Mouse (Mus musculus) lung, postnatal 10 days (tissue): ENCODE measurements at regions not wholly inside any gene's neighbourhood (a gene's known extent, or its start where the extent isn't known, plus 50 kb on each side); places are given as distances from the start of the nearest gene placed in this dataset.
"Not testable (repeated sequence)": the region's sequence is repeated elsewhere in the genome, so short reads cannot be mapped to it uniquely, and the experiment has no call there.

Experiments
- DNase-seq: peaks from one replicate; pipeline ENCODE4 v3.0.0; 2021

DNA sequence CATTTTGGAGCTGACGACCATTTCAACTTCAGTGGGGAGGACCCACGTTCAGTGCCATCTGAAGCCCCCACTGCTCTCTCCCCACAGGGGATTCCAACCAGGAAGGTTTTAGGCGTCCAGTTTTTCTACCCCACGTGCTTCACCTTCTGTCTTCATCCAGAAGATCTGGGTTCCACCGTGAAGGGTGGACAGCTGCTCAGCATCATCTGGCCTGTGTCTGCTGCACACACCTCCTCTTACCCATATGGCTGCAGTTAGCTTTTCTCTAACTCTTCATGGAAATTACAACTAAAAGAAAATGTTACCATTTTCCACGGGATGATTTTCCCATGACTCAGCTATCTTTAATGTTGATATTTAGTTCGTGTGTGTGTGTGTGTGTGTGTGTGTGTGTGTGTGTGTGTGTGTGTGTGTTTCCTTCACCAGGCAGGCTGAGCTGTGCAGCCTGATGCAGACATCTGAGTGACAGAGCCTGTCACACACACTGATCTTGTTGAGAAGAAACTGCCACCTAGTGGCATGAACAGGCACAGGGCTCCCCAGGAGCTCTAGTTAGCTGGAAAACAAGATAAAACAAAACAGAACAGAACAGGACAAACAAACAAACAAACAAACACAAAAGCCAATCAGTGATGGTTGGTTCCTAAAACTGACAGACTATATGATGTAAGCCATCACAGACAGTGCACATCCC is 107.5 kb upstream of the Rasgrp1 start:
- peak; percentile 49 for DNase-seq

DNA sequence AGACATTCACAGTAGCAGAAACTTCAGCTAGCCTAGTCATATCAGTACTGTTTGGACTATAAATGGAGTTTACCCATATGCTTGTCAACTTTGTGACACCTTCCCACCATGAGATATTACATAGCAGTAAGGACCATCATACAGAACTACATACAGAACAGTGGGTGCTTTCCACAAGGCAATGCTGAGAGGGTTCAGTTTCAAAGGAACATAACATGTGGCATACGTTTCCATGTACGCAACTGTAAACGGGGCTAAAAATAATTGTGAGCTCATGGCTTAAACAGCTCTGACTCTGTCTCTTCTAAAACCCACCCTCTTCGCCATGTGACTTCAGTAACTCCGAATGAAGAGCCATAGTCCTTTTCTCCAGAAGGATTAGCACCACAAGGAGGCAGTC is 109.0 kb upstream of the Rasgrp1 start:
- DNase-seq: peak; percentile 18

DNA sequence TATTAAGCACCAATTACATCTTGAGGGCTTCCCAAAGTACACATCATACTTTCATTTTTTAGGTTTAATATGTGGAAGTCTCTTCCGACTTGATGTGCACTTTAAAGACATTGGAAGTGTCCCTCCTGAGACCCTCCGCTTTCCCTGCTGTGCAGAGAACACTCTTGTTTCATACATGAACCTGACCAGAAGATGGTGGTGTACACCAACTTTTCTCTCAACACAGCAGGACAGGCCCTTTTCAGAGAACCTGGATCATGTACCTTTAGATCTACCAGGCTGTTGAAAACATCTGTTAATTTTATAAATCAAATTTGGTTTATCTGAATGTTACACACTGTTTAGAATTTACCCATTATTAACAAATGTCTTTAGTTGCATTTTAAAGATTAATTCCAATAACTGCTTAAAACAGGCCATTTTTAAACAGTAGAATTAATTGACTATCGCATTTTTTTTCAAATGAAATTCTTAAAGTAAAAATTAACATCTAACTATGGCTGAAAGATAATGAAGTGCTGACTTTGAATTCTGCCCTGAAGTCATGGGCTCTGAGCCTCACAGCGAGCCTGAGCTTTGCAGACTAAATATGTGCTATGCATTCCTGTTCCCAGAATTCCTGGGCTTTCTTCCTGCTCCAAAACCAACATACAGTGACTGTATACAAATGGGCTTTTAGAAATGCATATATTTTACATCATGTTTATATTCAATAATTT is 112.4 kb upstream of the Rasgrp1 start:
- DNase-seq: no peak

DNA sequence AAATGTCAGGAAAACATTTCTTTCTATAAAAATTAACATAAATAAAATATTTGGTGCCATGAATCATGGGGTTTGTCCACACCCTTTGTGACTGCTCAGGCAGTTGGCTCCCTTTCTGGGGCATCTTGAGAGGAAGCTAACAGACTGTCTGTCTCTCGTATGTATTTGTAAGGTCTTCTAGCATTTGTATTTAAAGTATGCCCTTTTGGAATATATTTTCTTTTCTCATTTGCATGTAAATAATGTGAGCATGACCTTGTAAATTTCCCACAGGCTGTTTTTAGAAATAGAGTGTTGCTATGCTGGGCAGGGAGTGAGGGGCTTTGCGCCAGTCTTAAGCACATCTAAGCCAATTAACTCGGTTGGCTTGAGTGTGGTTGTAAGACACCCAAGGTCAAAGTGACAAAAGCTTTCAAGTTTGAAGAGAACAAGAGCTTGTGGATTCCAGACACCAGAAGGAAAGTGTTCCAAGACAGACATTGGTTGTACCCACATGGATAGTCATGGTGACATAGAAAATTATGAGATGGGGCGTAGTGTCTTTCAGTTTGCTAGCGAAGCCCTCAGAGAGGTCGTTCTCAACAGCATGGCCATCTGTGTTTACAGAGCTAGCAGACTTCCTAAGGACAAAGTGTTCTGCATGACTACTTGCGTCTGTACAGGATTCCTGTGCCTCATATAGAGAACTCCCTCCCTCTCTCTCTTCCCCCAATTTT is 113.1 kb upstream of the Rasgrp1 start:
- no peak for DNase-seq

DNA sequence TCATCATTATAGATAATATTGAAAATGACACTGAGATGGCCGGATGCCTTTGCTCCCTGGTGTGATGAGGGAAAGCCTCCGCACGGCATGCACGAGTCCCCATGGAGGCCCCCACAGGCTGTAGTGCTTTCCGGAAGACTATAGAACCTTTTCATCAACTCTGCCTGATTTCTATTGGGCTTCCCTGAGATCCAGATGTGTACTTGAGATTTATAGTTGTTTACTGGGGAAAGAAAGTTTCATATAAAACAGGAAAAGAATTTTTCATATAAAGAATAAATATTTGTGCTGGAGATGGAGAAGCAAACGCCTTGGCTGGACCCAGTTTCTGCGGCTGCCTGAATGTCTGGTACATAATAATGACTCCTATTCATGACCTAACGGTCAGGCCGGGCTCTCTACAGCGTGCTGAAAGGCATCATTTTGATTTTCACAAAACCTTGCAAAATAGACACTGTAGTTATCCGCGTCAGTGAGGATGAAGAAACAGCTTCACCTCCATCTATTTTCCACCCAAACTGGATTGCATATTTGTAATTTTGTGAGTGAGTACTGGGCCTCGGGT is 113.7 kb upstream of the Rasgrp1 start:
- no peak for DNase-seq

DNA sequence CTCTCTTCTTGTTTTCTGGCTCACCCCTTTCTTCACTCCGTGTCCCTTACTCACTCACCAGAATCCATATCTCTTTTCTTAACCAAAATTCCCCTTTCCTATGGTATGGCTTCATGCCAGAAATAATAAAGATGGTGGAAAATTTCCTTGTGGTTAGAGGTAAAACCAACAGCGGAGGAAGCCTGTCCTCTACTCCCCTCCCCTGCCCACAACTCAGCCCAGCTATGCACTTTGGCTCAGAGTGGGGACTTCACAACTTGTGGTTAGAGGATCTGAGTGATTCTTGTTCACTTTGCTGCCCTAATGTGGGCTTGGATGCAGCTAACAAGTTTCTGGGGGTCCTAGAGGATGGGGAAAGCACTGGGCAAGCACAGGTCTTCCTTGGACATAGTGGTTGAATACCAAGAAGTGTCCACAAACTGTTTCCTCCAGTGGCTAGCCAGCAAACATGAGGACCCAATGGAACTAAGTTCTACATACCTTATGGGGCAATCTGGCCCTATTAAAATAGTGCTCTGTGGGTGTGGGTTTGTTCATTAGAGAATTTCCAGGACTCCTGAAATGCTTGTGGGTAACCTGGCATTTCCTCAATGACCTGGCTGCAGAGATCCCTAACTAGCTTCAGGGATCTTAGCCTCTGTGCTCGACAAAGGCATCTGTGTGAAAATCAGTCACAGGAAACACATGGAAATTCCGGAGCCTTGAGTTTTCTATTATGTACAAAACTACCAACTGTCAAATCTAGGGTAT is 118.9 kb upstream of the Rasgrp1 start:
- DNase-seq: no peak

DNA sequence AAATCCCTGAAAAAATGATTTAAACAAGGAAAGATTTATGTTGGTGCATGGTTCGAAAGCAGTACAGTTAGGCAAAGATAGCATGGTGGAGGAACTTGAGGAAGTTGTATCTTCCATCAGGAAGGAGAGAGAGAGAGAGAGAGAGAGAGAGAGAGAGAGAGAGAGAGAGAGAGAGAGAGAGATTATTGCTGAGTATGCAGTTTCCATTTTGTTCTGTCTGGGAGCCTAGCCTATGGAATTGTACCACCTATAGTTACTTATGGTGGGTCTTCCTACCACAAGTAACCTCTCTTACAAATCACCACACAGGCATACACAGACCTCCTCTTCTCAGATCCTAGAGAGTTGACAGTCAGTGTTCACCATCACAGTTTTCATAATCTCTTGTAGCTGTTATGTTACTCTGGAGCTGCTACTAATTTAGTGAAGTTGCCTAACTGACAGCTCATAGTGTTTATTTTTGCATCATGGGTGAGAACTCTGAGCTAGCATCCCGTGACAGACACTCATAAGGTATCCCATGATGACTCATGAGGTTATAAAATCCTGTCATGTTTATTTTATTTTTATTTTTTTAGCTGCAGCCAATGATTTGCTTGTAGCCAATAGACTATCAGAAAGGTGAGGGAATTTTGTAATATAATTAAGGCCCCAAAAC is 132.2 kb upstream of the Rasgrp1 start:
- no peak for DNase-seq

DNA sequence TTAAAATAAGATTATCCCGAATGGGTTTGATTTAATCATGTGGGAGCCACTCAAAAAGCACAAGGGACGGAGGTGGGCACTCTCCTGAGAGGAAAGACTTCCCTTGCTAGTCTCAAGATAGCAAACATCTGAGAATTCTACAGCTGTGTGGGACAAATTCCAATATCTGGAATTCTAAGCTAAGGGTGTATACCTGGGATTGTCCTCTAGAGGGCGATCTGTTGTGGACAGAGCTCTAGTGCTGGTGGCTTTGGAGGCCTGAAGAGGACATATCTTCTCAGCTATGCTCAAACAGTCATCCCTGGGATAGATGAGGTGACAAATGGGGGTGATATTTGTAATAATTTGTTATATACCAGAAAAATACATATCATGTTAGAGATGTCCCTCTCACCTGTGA is 132.8 kb upstream of the Rasgrp1 start:
- DNase-seq: peak; percentile 34

DNA sequence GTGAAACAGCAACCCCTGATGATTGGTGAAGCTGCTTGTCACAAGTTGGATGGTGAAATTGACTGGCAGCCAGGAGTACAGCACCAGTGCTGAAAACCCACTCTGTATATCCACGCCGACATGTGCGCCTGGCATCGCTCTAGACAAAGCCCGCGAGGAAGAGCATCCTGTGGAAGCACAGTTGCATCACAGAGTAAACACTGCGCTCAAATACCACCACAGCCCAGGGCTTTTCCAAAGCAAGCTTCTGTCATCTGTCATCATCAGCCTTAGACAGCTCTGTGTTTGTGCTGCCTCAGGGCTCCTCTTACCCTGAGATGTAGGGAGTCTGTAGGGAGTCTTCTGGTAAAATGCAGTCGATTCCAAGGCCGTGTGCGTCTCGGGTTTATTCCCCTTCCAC is 134.7 kb upstream of the Rasgrp1 start:
- DNase-seq: not testable (repeated sequence)

DNA sequence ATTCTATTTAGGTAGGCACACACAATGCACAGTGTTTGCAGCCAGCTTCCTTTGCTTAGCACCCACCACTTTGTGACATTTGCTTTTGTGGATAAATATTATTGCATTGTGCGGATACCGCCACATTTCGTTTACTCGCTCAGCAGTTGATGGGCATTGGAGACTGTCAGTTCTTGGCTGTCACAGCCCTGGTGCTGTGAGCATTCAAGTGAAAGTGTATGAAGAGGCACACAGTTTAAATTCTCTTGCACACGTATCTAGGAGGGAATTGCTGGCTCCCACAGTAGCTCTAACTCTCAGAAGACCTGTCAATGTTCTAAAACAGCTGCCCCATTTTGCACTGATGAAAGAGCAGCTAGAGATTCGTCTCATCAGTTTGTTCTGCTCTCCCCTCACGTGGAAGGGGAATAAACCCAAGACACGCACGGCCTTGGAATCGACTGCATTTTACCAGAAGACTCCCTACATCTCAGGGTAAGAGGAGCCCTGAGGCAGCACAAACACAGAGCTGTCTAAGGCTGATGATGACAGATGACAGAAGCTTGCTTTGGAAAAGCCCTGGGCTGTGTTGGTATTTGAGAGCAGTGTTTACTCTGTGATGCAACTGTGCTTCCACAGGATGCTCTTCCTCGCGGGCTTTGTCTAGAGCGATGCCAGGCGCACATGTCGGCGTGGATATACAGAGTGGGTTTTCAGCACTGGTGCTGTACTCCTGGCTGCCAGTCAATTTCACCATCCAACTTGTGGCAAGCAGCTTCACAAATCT is 136.6 kb upstream of the Rasgrp1 start:
- DNase-seq: not testable (repeated sequence)

DNA sequence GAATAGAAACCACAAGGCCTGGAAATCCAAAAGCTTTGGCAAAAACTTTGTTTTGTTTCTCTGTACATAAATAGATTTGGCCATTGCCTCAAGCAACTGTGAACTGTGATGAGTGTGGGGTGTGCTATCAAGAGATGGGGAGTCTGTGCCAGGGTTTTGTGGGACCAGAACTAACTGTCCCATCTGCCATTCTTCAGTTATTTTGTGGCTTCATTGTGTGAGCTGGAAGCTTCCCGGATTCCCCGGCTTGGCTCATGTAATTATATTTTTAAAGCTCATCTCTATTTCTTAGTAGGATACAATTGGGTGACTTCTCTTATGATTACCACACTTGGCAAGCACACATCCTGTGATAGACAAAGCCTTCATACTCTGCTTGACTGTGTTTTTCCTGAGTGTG is 143.6 kb upstream of the Rasgrp1 start:
- peak; percentile 43 for DNase-seq

DNA sequence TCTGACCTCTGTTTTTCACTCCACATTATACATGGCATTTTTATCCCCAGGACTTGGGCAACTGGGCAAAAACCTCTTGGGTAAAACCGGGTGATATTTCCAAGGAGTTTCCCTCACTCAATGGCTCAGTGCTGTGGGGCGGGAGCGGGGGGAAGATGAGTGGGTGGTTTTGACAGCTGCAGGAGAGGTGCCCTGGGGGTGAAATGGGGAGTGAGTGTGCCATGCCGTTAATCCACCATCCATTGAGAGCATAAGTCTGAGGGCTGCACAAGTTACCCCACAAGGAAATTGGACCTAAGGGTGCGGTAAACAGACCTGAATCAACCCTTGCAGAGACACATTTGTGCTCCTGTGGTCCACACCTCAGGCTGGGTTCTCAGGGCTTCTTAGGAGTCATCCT is 155.8 kb upstream of the Rasgrp1 start:
- DNase-seq: no peak

DNA sequence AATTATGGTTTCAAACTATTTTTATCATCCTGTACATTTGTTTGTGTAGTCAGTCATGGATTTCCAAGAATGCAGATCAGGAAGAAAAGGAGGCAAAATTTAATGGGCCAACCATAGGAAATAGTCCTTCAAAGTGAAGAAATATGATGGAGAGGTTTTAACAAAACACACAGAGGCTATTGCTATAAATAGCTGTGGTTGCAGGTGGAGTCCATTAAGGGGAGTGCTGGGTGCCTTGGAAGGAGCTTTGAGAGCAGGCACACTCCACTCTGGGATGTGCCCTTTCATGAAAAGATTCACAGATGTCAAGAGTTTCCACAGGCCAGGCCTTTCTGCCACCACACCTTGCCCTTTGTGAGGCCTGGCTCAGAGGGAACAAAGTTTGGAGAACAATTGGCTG is 159.8 kb upstream of the Rasgrp1 start:
- no peak for DNase-seq

DNA sequence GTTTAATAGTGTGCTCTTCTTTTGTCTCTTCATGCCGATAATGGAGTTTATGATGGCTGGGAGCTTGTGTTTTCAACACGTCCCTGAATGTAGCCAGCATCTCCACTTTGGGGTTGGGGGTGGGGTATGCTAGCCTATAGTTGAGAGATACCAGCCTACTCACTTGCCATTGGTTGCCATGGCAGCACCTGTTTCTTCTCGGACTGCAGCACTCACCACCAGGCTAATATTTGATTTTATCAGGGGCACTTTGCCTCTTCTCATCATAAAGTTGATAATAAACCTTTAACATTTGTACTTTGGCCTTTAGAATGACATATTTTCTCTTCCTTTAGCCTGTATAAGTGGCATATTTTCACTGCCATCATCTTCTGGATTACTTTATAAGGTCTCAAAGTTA is 168.9 kb upstream of the Rasgrp1 start:
- no peak for DNase-seq

DNA sequence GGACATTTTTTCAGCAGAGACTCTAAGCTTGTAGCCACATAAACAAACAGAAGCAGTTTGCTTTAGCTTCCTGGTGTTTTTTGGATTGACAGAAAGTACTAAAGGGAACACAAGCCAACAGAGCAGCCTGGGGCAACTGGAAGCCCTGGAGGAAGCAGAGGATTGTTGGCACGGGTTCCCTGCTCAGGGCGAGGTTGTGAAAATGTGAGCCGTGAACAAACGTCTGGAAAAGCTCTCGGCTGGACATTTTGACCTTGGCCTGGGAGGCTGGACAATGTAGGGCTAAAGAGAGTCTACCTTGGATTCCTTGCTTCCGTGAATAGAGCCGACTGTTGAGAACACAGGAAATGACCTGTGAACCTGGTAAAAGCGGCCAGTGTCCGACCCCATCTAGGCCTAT is 169.8 kb upstream of the Rasgrp1 start:
- DNase-seq: peak; percentile 55

DNA sequence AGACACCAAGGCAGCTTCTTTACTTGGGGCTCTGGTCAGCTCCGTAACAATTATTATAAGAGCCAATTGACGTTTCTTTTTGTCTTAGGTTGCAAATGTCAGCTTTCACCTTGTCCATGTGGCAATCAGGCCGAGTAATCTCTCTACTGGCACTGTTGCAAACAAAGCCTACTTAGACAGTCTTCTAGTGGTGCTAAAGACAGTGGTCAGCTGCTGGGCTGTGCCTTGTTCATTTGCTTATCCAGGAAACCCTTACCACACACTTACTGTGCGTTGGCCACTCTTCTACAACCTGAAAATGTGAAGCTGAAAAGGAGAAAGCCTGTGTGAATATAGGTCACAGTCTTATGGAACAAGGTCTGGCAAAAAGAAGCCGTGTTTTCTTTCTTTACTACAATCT is 181.6 kb upstream of the Rasgrp1 start:
- peak; percentile 47 for DNase-seq

DNA sequence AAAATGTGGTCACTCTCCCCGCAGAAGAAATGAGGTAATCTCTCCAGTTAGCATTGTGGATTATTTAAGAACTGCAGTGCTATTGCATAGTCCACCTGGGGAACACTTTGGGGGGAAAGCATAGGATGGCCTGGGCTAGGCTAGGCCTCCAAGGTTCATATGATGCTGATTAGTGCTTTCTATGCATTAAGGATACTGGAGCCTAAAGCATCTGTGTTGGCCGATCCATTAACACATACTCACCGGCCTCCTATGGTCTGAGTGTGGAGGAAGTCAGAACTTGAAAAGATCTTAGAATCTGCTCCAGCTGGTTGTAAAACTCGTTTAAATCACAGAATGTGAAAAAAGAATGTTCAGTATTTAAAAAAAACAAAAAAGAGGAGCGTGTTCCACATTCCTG is 196.1 kb upstream of the Rasgrp1 start:
- DNase-seq: no peak

DNA sequence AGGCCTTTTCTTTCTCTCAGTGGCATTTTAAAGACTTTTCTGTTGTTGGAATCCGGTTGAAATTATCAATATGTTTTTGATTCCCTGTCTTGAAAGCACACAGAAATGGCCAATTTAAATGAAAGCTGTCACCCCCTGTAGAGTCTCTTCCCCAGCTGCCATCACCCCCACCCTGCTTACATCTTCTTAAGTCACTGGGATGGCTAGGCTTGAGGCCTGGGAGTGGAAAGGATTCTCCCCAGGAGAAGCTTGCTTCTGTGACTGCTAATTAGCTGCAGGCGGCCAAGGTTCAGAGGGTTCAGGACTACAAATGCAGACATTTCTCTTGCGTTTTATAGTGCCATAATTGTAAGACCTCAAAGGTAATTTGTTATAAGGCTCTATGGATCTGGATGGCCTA is 196.5 kb upstream of the Rasgrp1 start:
- DNase-seq: no peak

DNA sequence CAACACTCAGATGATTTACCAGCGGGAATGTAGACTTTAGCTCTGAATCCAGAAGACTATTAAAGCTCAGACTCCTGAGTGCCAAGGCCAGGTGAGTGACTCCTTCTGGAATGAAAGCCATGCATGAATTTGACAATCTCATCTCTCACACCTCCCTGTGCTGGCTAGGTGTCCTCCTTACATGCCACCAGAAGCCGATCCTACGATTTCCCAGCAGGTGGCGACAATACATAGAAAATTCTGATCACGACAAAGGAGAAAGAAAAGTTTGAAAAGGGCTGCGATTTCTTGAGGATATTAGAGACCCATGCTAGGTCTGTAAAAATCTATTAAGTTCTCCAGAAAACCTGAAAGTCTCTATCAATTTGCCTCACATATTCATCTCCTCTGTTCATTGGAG is 198.7 kb upstream of the Rasgrp1 start:
- peak; percentile 82 for DNase-seq

DNA sequence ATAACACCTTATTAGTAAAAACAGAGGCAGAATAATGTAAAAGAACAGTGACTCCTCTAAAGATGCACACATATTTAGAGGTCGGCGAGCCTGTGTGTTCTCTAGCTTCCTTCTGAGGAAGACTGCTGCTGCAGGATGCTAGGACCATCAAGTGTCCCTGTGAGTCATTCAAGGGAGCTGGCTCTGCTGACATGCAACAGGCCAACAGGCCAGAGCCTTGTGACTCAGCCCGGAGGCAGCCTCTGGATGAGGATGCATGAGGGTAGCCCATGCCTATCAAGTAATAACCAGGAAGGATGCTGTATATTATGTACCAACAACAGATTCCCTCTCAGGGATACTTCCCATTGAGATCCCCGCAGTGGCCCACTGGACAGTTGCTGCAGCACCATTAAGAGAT is 199.5 kb upstream of the Rasgrp1 start:
- DNase-seq: peak; percentile 12

DNA sequence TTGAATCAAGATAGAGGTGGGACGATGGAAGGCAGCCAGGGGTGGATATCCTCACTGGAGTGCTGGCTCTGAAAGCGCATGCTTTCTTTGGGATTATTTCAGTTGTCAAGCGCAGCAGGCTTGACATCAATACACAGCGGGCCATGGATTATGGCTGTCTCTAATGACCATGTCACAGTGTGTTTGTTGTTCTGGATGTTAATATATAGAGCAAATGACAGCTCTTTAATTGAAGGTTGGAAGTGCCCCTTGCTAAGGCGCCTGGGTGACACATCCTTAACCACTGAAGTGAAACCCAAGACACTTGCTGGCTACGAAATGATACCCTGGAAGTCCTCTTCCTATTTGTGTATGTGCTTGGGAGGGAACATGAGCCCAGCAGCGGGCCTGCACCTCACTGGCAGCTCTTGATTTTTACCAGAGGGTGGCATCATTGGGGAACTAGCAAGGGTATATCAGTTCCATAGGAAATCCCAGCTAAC is 200.5 kb upstream of the Rasgrp1 start:
- DNase-seq: peak; percentile 9

DNA sequence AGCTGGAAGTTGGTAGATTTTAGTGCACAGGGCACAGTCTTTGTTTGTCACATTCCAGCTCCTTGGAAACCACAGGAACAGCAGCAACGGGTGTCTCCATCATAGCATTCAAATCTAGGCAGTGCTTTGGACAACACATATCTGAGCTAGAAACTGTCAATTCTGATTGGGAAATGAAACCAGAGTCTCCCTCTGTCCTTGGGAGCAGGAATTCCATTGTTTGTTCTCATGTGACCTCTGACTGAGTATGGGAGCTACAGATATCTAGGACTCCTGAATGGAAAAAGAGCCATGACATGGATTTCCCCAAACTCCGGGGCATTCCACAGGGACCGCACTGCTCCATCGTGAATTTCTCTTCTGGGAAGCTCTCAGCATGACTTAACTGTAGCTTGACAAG is 205.5 kb upstream of the Rasgrp1 start:
- no peak for DNase-seq
